In genomic region chr7:116728379-116728778, GRCm38 (mm10) we compare ENCODE assay signal across 11 mouse cellular contexts.
DNase-seq lines count a peak whose midpoint lies in the region; ATAC-seq lines count a peak whose summit lies in the region.
"Had no signal": no experiment of that assay in that cellular context is flagged by ENCODE, and none has a peak within 500 bp of the region (broad histone marks: within the 10 kb centered on the region; RNA-seq: fewer than 3 reads in every experiment).

No protein-coding gene starts in this region.

- no peaks in the 10 kb centered on the region; the same call in 1 of the 2 replicates for H3K4me1 ChIP-seq in kidney, embryonic 14.5 days (ENCODE audit: control insufficient read depth, insufficient read depth, low read length)
- H3K4me1 ChIP-seq in brown adipose tissue, adult 24 weeks (ENCODE audit: control insufficient read depth, insufficient read depth, insufficient read length, low read length): peaks cover 11% of the 10 kb centered on the region
- H3K4me1 ChIP-seq in heart, embryonic 10.5 days: no peaks in the 10 kb centered on the region
- H3K4me1 ChIP-seq in limb, embryonic 13.5 days: peaks cover 20% of the 10 kb centered on the region

- H3K9me3 ChIP-seq in kidney, embryonic 14.5 days (ENCODE audit: control insufficient read depth, low read length): no peaks in the 10 kb centered on the region
- 0 out of 2 replicates have a peak, but pooled peaks cover 4% of the 10 kb centered on the region for H3K9me3 ChIP-seq in heart, embryonic 10.5 days
- no peaks in the 10 kb centered on the region for H3K9me3 ChIP-seq in limb, embryonic 13.5 days
- H3K9me3 ChIP-seq: embryonic facial prominence, embryonic 13.5 days; neural tube, embryonic 13.5 days had no signal

- peak; percentile 68; the same call in 1 of the 2 replicates for ATAC-seq in kidney, embryonic 14.5 days (ENCODE audit: low FRiP score, low TSS enrichment)
- ATAC-seq in limb, embryonic 13.5 days (ENCODE audit: low FRiP score, low read depth): peak; percentile 76
- ATAC-seq in activated CD4-positive, CD25-positive, alpha-beta regulatory T cell, adult 4 months: no peak

- H3K4me3 ChIP-seq in kidney, embryonic 14.5 days (ENCODE audit: low read length): no peak overlapping the region
- no peak overlapping the region for H3K4me3 ChIP-seq in brown adipose tissue, adult 24 weeks (ENCODE audit: insufficient read depth, low read depth, low read length)
- no peak overlapping the region for H3K4me3 ChIP-seq in heart, embryonic 10.5 days
- H3K4me3 ChIP-seq in limb, embryonic 13.5 days: no peak overlapping the region
- H3K4me3 ChIP-seq: embryonic facial prominence, embryonic 13.5 days; neural tube, embryonic 13.5 days had no signal

- no peak for DNase-seq in kidney, adult 8-10 months
- DNase-seq in heart, embryonic 10.5 days (ENCODE audit: low spot score): peak; percentile 57
- no peak for DNase-seq in left cerebral cortex, adult 8-10 months (ENCODE audit: low spot score in 2 of 2)
- DNase-seq: cerebellum, adult 11-12 months had no signal

- no peak overlapping the region; the same call in 1 of the 2 replicates for H3K27ac ChIP-seq in kidney, embryonic 14.5 days (ENCODE audit: low read depth, low read length)
- peak overlapping the region; percentile 76 for H3K27ac ChIP-seq in brown adipose tissue, adult 24 weeks (replicated peaks; ENCODE audit: low read depth, low read length)
- no peak overlapping the region for H3K27ac ChIP-seq in heart, embryonic 10.5 days
- H3K27ac ChIP-seq in limb, embryonic 13.5 days: peak overlapping the region; percentile 44; the same call in 1 of the 2 replicates
- H3K27ac ChIP-seq: embryonic facial prominence, embryonic 13.5 days; macrophage; neural tube, embryonic 13.5 days had no signal

- WGBS in kidney, embryonic 14.5 days: 22% methylated on average over 2 of the region's 2 CpGs
- 22% methylated on average over 2 of the region's 2 CpGs for WGBS in heart, embryonic 10.5 days
- 26% methylated on average over 2 of the region's 2 CpGs for WGBS in limb, embryonic 13.5 days

- H3K36me3 ChIP-seq in kidney, embryonic 14.5 days (ENCODE audit: control insufficient read depth, insufficient read depth, low read length): no peaks in the 10 kb centered on the region
- H3K36me3 ChIP-seq in heart, embryonic 10.5 days: no peaks in the 10 kb centered on the region
- no peaks in the 10 kb centered on the region for H3K36me3 ChIP-seq in limb, embryonic 13.5 days
- H3K36me3 ChIP-seq: embryonic facial prominence, embryonic 13.5 days; neural tube, embryonic 13.5 days had no signal

- no peak overlapping the region for H3K4me2 ChIP-seq in kidney, embryonic 14.5 days (replicated peaks; ENCODE audit: low read depth, low read length)
- H3K4me2 ChIP-seq in limb, embryonic 13.5 days (replicated peaks): no peak overlapping the region
- H3K4me2 ChIP-seq: embryonic facial prominence, embryonic 13.5 days; neural tube, embryonic 13.5 days had no signal

- H3K9ac ChIP-seq in kidney, embryonic 14.5 days (ENCODE audit: low read depth, low read length): no peak overlapping the region
- no peak overlapping the region for H3K9ac ChIP-seq in limb, embryonic 13.5 days
- H3K9ac ChIP-seq: embryonic facial prominence, embryonic 13.5 days; neural tube, embryonic 13.5 days had no signal

- no peaks in the 10 kb centered on the region; the same call in 1 of the 2 replicates for H3K27me3 ChIP-seq in kidney, embryonic 14.5 days (ENCODE audit: control insufficient read depth, insufficient read depth, low read length)
- H3K27me3 ChIP-seq in heart, embryonic 10.5 days (ENCODE audit: insufficient read depth, poor library complexity, severe bottlenecking): no peaks in the 10 kb centered on the region
- no peaks in the 10 kb centered on the region for H3K27me3 ChIP-seq in limb, embryonic 13.5 days
- H3K27me3 ChIP-seq: embryonic facial prominence, embryonic 13.5 days; neural tube, embryonic 13.5 days had no signal

Comparison
In these comparisons a context has a peak if more than half of its experiments do, and no peak if none do; other contexts are left out.
1. H3K27ac ChIP-seq: peak in brown adipose tissue, adult 24 weeks (single experiment) and limb, embryonic 13.5 days (single experiment); none in kidney, embryonic 14.5 days (single experiment) and heart, embryonic 10.5 days (single experiment).